Mouse (Mus musculus): ENCODE measurements around the gene Aldh18a1. TPM values are rescaled to one million over a fixed set of nuclear protein-coding genes. Genes with fewer than 3 reads are reported as not detected.

The Aldh18a1 gene
- total and polyA plus RNA-seq, 3 experiments, result 35.3 to 214 (median 89.7) TPM

DNA sequence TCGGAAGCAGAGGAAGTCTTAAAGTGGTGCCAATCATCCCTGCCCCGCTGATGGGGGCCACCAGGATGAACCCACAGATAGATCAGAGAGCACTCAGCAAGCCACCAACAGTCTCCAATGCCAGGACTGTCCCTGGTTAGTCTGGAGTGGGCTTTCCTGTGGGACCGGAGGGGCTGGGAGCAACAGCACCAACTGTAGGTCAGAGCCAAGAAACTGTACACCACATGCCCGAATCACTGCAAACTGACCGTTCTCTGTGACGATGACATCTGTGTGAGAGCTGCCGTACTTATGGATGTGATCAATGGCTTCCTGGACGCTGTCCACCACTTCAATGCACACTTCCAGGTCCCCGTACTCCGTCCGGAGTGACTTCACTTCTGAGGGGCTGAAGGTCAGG is 33.9 kb downstream of the Aldh18a1 start:
- Histone ChIP-seq H3K4me3 (ENCODE audit: control insufficient read depth in 1 of 2, insufficient read depth in 1 of 2, low read depth in 2 of 2, low read length in 2 of 2) (no peak overlapping the region), H3K36me3 (ENCODE audit: control insufficient read depth in 1 of 2, insufficient read depth in 2 of 2, low read length in 2 of 2) (peaks cover 0 to 16% of the 10 kb centered on the region in 2 experiments; a peak in 2 of 4 replicates), H3K27ac (ENCODE audit: control insufficient read depth, low read depth, low read length) (no peak overlapping the region), H3K79me2 (ENCODE audit: control insufficient read depth, insufficient read depth, low read length, poor library complexity) (no peaks in the 10 kb centered on the region), H3K27me3 (ENCODE audit: control insufficient read depth in 1 of 2, insufficient read depth in 2 of 2, low read length in 2 of 2) (no peaks in the 10 kb centered on the region), H3K9me3 (replicated peaks; ENCODE audit: insufficient read depth, low read length) (no peaks in the 10 kb centered on the region), H3K4me1 (ENCODE audit: control insufficient read depth in 1 of 2, insufficient read depth in 2 of 2, low read length in 2 of 2) (no peaks in the 10 kb centered on the region), H3K9ac (ENCODE audit: control insufficient read depth, low read depth, low read length, poor library complexity, severe bottlenecking) (no peak overlapping the region)
- no peak for DNase-seq (ENCODE audit: low read depth, low spot score)
- TF ChIP-seq CHD1 (IDR thresholded peaks at IDR 0.05; ENCODE audit: low read depth, low read length), result no peak
- TF ChIP-seq MYC (IDR thresholded peaks at IDR 0.05; ENCODE audit: low read depth, low read length), result no peak
- no peak for TF ChIP-seq ZC3H11A (IDR thresholded peaks at IDR 0.05; ENCODE audit: low read depth, low read length)
- no peak for TF ChIP-seq POLR2AphosphoS5 (IDR thresholded peaks at IDR 0.05; ENCODE audit: borderline replicate concordance, low read depth, low read length)
- no peak for TF ChIP-seq CTCF (IDR thresholded peaks at IDR 0.05 in 2 of 3, conservative IDR thresholded peaks at IDR 0.05 in 1 of 3; ENCODE audit: control insufficient read depth in 1 of 3, insufficient read depth in 1 of 3, low read depth in 2 of 3, low read length in 3 of 3, poor library complexity in 1 of 3, severe bottlenecking in 1 of 3)
- no peak for TF ChIP-seq GATA1 (IDR thresholded peaks at IDR 0.05; ENCODE audit: low read depth, low read length)

DNA sequence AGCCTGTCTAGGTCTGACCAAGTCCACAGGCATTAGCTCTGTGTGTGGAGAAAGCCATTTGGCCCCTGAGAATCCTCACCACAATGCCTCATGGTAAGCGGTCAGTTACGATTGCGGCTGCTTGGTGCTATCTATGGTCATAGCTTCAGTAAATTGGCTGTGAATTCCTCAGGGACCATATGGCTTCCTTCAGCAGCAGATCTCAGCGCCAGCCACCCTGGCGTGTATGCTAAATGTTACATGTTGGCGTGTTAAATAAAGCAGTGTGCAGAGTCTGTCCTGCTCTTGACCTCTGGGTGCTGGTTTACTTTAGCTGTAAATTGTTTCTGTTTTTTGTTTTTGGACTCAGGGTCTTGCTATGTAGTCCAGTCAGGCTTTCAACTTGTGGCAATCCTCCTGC is 34.4 kb downstream of the Aldh18a1 start:
- H3K36me3 ChIP-seq (ENCODE audit: control insufficient read depth in 1 of 2, insufficient read depth in 2 of 2, low read length in 2 of 2), result peaks cover 0 to 16% of the 10 kb centered on the region in 2 experiments; a peak in 2 of 4 replicates

DNA sequence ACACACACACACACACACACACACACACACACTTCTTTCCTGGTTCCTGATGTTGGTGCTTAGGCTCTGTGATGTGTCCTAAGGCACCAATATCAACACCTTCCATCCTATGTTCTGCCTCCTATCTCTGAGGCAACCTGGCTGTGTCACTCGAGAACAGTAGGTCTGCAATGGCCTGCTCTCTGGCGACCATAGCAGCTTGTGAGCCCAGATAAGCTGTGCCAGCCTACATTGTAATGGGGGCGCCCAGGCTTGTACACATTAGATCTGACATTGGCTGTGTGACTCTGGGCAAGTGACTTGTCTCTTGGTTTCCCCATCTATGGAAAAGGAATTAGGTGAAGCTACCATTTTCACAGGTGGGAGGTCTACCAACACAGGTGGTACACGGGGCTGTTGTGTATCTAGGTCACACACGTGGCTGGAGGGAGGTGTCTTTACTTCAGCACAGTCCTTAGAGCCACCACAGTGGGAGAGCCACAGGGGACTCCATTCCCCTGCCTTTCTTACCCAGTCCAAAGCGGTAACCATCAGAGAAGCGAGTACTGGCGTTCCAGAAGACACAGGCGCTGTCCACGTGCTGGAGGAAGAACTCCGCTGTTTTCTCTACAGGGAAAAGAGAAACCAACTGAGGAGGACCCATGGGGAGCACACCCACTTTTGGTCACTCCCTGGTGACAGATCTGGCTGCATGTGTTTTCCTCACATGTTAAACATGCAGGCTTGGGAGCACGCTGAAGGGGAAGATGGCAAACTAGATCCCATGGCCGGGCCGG is 35.1 kb downstream of the Aldh18a1 start:
- TF ChIP-seq TCF12 (IDR thresholded peaks at IDR 0.05; ENCODE audit: low read depth, low read length) (no peak), KAT2A (conservative IDR thresholded peaks at IDR 0.05; ENCODE audit: low read depth, low read length) (no peak), MAFK (IDR thresholded peaks at IDR 0.05; ENCODE audit: borderline replicate concordance, low read depth, low read length) (no peak), GABPA (IDR thresholded peaks at IDR 0.05; ENCODE audit: low read depth, low read length) (no peak), MYB (IDR thresholded peaks at IDR 0.05; ENCODE audit: low read depth, low read length) (no peak), EP300 (IDR thresholded peaks at IDR 0.05; ENCODE audit: low read depth in 1 of 2, low read length in 2 of 2) (0 out of 4 replicates have a peak, but pooled peaks of 1 of the 2 experiments have one; percentile 14), TAL1 (IDR thresholded peaks at IDR 0.05; ENCODE audit: low read length) (peak; percentile 28; the same call in 1 of the 2 replicates), SMC3 (IDR thresholded peaks at IDR 0.05; ENCODE audit: low read depth, low read length) (no peak), MEF2A (IDR thresholded peaks at IDR 0.05; ENCODE audit: extremely low read depth, insufficient replicate concordance, low read depth, low read length, poor library complexity, severe bottlenecking) (no peak), CTCF (IDR thresholded peaks at IDR 0.05 in 2 of 3, conservative IDR thresholded peaks at IDR 0.05 in 1 of 3; ENCODE audit: control insufficient read depth in 1 of 3, insufficient read depth in 1 of 3, low read depth in 2 of 3, low read length in 3 of 3, poor library complexity in 1 of 3, severe bottlenecking in 1 of 3) (no peak)
- no peak overlapping the region for H3K4me3 ChIP-seq (ENCODE audit: control insufficient read depth in 1 of 2, insufficient read depth in 1 of 2, low read depth in 2 of 2, low read length in 2 of 2)
- no peak overlapping the region for H3K27ac ChIP-seq (ENCODE audit: control insufficient read depth, low read depth, low read length)
- H3K4me1 ChIP-seq (ENCODE audit: control insufficient read depth in 1 of 2, insufficient read depth in 2 of 2, low read length in 2 of 2), result no peaks in the 10 kb centered on the region
- peaks cover 0 to 15% of the 10 kb centered on the region in 2 experiments; a peak in 2 of 4 replicates for H3K36me3 ChIP-seq (ENCODE audit: control insufficient read depth in 1 of 2, insufficient read depth in 2 of 2, low read length in 2 of 2)
- no peak overlapping the region for H3K9ac ChIP-seq (ENCODE audit: control insufficient read depth, low read depth, low read length, poor library complexity, severe bottlenecking)
- no peaks in the 10 kb centered on the region for H3K27me3 ChIP-seq (ENCODE audit: control insufficient read depth in 1 of 2, insufficient read depth in 2 of 2, low read length in 2 of 2)
- no peaks in the 10 kb centered on the region for H3K9me3 ChIP-seq (replicated peaks; ENCODE audit: insufficient read depth, low read length)
- peak; percentile 19 for DNase-seq (ENCODE audit: low read depth, low spot score)
- H3K79me2 ChIP-seq (ENCODE audit: control insufficient read depth, insufficient read depth, low read length, poor library complexity), result no peaks in the 10 kb centered on the region

More for the DNA sequence above, 34.4 kb downstream of the Aldh18a1 start:
- TF ChIP-seq SIN3A (IDR thresholded peaks at IDR 0.05; ENCODE audit: low read length), result no peak
- TF ChIP-seq EP300 (IDR thresholded peaks at IDR 0.05; ENCODE audit: low read depth in 1 of 2, low read length in 2 of 2), result no peak
- no peak for TF ChIP-seq SMC3 (IDR thresholded peaks at IDR 0.05; ENCODE audit: low read depth, low read length)
- TF ChIP-seq POLR2AphosphoS2 (IDR thresholded peaks at IDR 0.05; ENCODE audit: low read length), result no peak
- TF ChIP-seq NELFE (IDR thresholded peaks at IDR 0.05; ENCODE audit: low read depth, low read length), result no peak
- no peak for TF ChIP-seq TBP (IDR thresholded peaks at IDR 0.05; ENCODE audit: low read depth, low read length)
- TF ChIP-seq POLR2A (IDR thresholded peaks at IDR 0.05; ENCODE audit: control insufficient read depth in 1 of 2, insufficient read depth in 1 of 2, low read depth in 1 of 2, low read length in 2 of 2, poor library complexity in 1 of 2), result no peak
- TF ChIP-seq GABPA (IDR thresholded peaks at IDR 0.05; ENCODE audit: low read depth, low read length), result no peak
- TF ChIP-seq ETS1 (IDR thresholded peaks at IDR 0.05; ENCODE audit: low read depth, low read length), result no peak
- no peak for TF ChIP-seq MAFK (IDR thresholded peaks at IDR 0.05; ENCODE audit: borderline replicate concordance, low read depth, low read length)
- TF ChIP-seq ZKSCAN1 (IDR thresholded peaks at IDR 0.05; ENCODE audit: low read depth, low read length), result no peak
- no peak for TF ChIP-seq USF2 (IDR thresholded peaks at IDR 0.05; ENCODE audit: borderline replicate concordance in 1 of 2, insufficient read depth in 1 of 2, low read depth in 1 of 2, low read length in 2 of 2)
- TF ChIP-seq JUND (IDR thresholded peaks at IDR 0.05; ENCODE audit: low read depth, low read length), result no peak
- TF ChIP-seq BHLHE40 (IDR thresholded peaks at IDR 0.05; ENCODE audit: borderline replicate concordance, low read depth, low read length), result no peak
- no peak for TF ChIP-seq HCFC1 (IDR thresholded peaks at IDR 0.05; ENCODE audit: low read depth, low read length)
- TF ChIP-seq CHD1 (IDR thresholded peaks at IDR 0.05; ENCODE audit: low read depth, low read length), result no peak
- TF ChIP-seq UBTF (IDR thresholded peaks at IDR 0.05; ENCODE audit: borderline replicate concordance, insufficient read depth, low read depth, low read length), result no peak
- H3K27ac ChIP-seq (ENCODE audit: control insufficient read depth, low read depth, low read length), result no peak overlapping the region
- H3K27me3 ChIP-seq (ENCODE audit: control insufficient read depth in 1 of 2, insufficient read depth in 2 of 2, low read length in 2 of 2), result no peaks in the 10 kb centered on the region
- H3K4me3 ChIP-seq (ENCODE audit: control insufficient read depth in 1 of 2, insufficient read depth in 1 of 2, low read depth in 2 of 2, low read length in 2 of 2), result no peak overlapping the region
- no peak overlapping the region for H3K9ac ChIP-seq (ENCODE audit: control insufficient read depth, low read depth, low read length, poor library complexity, severe bottlenecking)
- H3K79me2 ChIP-seq (ENCODE audit: control insufficient read depth, insufficient read depth, low read length, poor library complexity), result no peaks in the 10 kb centered on the region
- H3K4me1 ChIP-seq (ENCODE audit: control insufficient read depth in 1 of 2, insufficient read depth in 2 of 2, low read length in 2 of 2), result no peaks in the 10 kb centered on the region
- H3K9me3 ChIP-seq (replicated peaks; ENCODE audit: insufficient read depth, low read length), result no peaks in the 10 kb centered on the region
- DNase-seq (ENCODE audit: low read depth, low spot score), result no peak

Measured in MEL (cell line).